Mouse (Mus musculus) heart, adult 2 months (tissue): Measurements from ENCODE around the gene Hist1h2bb.

Source experiments
- CTCF ChIP-seq: fragments of 200-600 bp; IDR thresholded peaks from 2 replicates; pipeline ENCODE4 v1.8.1; 2022; ENCODE audit warnings: antibody characterized with exemption, mild to moderate bottlenecking, moderate library complexity
- EP300 ChIP-seq: fragments of 200-500 bp; IDR thresholded peaks from 2 replicates; pipeline ENCODE4 v1.6.1; 2011; ENCODE audit warnings: low read depth, low read length, control low read depth; ENCODE audit not compliant: insufficient read depth

DNA sequence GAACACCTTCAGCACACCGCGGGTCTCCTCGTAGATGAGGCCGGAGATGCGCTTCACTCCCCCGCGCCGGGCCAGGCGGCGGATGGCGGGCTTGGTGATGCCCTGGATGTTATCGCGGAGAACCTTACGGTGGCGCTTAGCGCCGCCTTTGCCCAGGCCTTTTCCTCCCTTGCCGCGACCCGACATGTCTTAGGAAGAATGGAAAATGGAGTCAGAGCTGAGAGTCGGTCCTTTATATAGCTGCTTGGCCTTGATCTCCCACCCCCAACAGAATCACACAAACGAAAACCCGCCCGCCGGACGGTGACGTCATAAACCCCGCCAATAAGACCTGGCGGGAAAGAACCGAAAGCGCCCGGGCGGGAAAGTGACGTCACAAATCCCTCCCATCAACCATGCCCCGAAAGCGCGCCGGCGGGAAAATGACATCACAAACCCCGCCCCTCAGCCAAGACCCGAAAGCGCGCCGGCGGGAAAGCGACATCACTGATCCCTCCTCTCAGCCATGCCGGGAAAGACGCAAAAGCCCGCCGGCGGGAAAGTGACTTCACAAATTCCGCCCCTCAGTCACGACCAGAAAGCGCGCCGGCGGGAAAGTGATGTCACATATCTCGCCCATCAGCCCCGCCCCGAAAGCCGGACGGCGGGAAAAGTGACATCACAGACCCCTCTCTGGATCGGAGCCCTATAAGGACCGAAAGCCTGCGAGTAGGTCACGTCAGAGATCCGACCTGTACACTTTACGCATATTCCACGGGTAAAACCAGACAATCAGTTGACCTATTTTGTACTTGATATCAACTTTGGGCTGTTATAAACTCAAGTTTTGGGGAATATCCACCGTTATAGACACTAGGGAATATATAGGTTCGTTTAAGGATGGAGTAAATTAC, 14.7 kb downstream of the Hist1h2bb start, which contains the start of gene Hist1h4a:
- TF ChIP-seq EP300 (0 out of 2 replicates have a peak, but pooled peaks have one; percentile 41), CTCF (no peak)
